Mouse (Mus musculus): ENCODE data around the gene Crim1. TPM values are rescaled to one million over a fixed set of nuclear protein-coding genes. Genes with fewer than 3 reads are reported as not detected.

Crim1 gene
- polyA plus RNA-seq, 1 experiment from 2014 or later: 11.9 TPM

DNA sequence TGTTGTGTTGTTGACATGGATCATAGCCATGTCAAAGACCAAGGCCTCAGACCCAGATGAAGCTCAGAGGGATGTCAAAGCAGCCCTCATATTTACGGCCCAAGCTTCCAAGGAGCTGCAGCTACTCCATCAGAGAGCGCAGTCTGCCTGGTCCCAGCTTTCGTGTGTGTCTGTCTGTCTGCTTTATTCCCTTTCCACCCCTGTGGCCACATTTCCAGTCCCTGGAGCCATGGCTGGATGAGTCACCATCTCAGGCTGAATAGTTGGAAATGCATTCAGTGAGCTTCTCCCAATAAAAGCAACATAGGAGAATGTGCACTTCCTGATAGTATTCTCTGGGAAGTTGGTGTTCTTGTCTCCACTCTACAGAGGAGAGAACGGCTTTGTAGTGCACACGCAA lies 3.9 kb upstream of the Crim1 start:
- Histone ChIP-seq H3K9me3 (ENCODE audit: control insufficient read depth, low read length) (no peaks in the 10 kb centered on the region), H3K27ac (replicated peaks; ENCODE audit: low read depth, low read length) (no peak overlapping the region), H3K4me1 (ENCODE audit: control insufficient read depth, insufficient read depth, low read length) (no peaks in the 10 kb centered on the region), H3K27me3 (ENCODE audit: control insufficient read depth, insufficient read depth, low read length) (no peaks in the 10 kb centered on the region), H3K4me2 (ENCODE audit: low read length) (no peak overlapping the region), H3K9ac (replicated peaks; ENCODE audit: low read length) (no peak overlapping the region), H3K4me3 (replicated peaks; ENCODE audit: low read depth, low read length) (no peak overlapping the region), H3K36me3 (ENCODE audit: control insufficient read depth, insufficient read depth, low read length) (no peaks in the 10 kb centered on the region)
- no peak for DNase-seq
- 87% methylated on average over 5 of the region's 5 CpGs for WGBS
- no peak for ATAC-seq (ENCODE audit: low FRiP score, low TSS enrichment)

DNA sequence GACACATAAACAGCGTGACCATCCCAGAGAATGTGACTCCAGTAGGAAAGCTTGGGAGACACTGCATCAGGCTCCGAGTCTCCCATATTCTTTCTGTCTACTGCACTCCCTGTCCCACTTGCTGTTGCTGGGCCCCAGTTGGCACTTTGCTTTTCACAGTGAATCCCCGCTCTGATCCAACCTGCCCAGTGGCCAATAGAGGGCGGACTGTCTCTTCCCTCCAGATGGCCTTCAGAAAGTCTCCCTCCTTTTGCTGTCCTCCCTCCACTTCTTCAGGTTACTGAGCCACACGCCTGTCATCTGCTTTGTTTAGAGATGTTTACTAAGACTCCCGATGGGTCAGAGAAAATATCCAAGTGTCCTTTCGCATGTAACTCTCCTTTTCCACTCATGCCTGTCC lies 2.9 kb upstream of the Crim1 start:
- H3K9ac ChIP-seq (replicated peaks; ENCODE audit: low read length): no peak overlapping the region
- H3K4me3 ChIP-seq (replicated peaks; ENCODE audit: low read depth, low read length): no peak overlapping the region
- H3K27ac ChIP-seq (replicated peaks; ENCODE audit: low read depth, low read length): no peak overlapping the region
- no peak for ATAC-seq (ENCODE audit: low FRiP score, low TSS enrichment)
- H3K4me1 ChIP-seq (ENCODE audit: control insufficient read depth, insufficient read depth, low read length): peaks cover 5% of the 10 kb centered on the region
- H3K9me3 ChIP-seq (ENCODE audit: control insufficient read depth, low read length): no peaks in the 10 kb centered on the region
- H3K4me2 ChIP-seq (ENCODE audit: low read length): no peak overlapping the region
- no peaks in the 10 kb centered on the region for H3K27me3 ChIP-seq (ENCODE audit: control insufficient read depth, insufficient read depth, low read length)
- H3K36me3 ChIP-seq (ENCODE audit: control insufficient read depth, insufficient read depth, low read length): no peaks in the 10 kb centered on the region
- peak; percentile 74 for DNase-seq
- 24% methylated on average over 7 of the region's 7 CpGs for WGBS

DNA sequence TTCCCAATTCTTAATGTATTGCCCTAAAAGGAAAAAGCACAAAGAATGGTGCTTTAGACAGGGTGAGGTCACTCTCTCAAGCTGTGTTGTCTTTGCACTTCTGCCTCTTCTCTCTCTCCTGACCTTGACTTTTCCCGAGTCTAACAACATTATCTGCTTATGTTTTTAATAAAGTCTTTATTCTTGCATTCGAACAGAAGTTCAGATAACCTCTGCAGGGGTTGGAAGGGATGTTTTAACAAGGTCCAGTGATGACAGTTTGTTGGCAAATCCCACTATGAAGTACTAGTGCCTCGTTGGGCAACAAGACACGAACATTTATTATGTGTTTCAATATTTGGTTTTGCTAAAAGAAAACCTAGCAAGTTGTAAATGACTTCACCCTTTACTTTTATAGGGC lies 1.9 kb upstream of the Crim1 start:
- no peak overlapping the region for H3K4me3 ChIP-seq (replicated peaks; ENCODE audit: low read depth, low read length)
- no peak overlapping the region for H3K4me2 ChIP-seq (ENCODE audit: low read length)
- no peak overlapping the region for H3K27ac ChIP-seq (replicated peaks; ENCODE audit: low read depth, low read length)
- no peaks in the 10 kb centered on the region for H3K9me3 ChIP-seq (ENCODE audit: control insufficient read depth, low read length)
- no peaks in the 10 kb centered on the region for H3K36me3 ChIP-seq (ENCODE audit: control insufficient read depth, insufficient read depth, low read length)
- no peaks in the 10 kb centered on the region for H3K27me3 ChIP-seq (ENCODE audit: control insufficient read depth, insufficient read depth, low read length)
- DNase-seq (no peak), ATAC-seq (ENCODE audit: low FRiP score, low TSS enrichment) (no peak)
- 74% methylated on average over 4 of the region's 4 CpGs for WGBS
- H3K4me1 ChIP-seq (ENCODE audit: control insufficient read depth, insufficient read depth, low read length): peaks cover 14% of the 10 kb centered on the region
- no peak overlapping the region for H3K9ac ChIP-seq (replicated peaks; ENCODE audit: low read length)

DNA sequence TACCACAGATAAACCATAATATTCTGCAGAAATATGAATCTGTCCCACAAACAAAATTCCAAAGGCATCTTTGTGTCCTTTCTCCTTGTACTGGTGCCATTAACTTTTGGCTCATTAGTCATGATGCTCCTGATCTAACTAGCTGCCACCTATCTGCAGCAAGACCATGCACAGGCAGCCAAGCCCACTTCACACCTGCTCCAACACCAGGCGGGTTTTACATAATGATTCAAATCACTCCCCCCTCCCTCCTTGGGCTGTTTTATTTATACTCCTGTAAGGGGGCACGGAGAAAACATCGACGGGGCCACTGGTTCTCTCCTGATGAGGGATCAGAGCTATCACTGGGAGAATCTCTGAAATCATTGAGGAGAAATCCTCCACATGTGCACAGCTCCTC lies 1.2 kb upstream of the Crim1 start:
- Histone ChIP-seq H3K9ac (replicated peaks; ENCODE audit: low read length) (peak overlapping the region; percentile 73; the same call in 1 of the 2 replicates), H3K4me2 (ENCODE audit: low read length) (peak overlapping the region; percentile 98), H3K27me3 (ENCODE audit: control insufficient read depth, insufficient read depth, low read length) (no peaks in the 10 kb centered on the region), H3K4me3 (replicated peaks; ENCODE audit: low read depth, low read length) (peak overlapping the region; percentile 74), H3K4me1 (ENCODE audit: control insufficient read depth, insufficient read depth, low read length) (peaks cover 18% of the 10 kb centered on the region), H3K27ac (replicated peaks; ENCODE audit: low read depth, low read length) (peak overlapping the region; percentile 91; the same call in 1 of the 2 replicates), H3K36me3 (ENCODE audit: control insufficient read depth, insufficient read depth, low read length) (no peaks in the 10 kb centered on the region), H3K9me3 (ENCODE audit: control insufficient read depth, low read length) (no peaks in the 10 kb centered on the region)
- ATAC-seq (ENCODE audit: low FRiP score, low TSS enrichment): no peak
- DNase-seq: peak; percentile 37
- WGBS: 12% methylated on average over 4 of the region's 4 CpGs

DNA sequence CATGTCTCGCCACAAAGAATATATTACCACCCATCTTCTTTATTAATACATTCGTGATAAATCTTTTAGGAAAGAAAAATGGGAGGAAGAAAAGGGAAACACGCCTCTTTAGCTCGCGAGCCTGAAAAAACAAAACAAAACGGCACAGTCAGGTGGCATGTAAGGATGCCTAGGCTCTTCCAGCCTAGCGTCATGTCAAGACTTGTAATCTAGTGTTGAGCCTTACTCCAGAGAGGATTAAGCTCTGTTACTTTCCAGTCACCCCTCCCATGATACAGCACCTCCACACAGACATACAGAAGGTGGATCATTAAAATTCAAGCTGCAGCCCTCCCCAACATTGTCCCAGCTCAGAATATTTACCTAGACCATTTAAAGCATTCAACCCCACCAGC lies 820 bp upstream of the Crim1 start:
- Histone ChIP-seq H3K9ac (replicated peaks; ENCODE audit: low read length) (peak overlapping the region; percentile 73), H3K9me3 (ENCODE audit: control insufficient read depth, low read length) (no peaks in the 10 kb centered on the region), H3K36me3 (ENCODE audit: control insufficient read depth, insufficient read depth, low read length) (no peaks in the 10 kb centered on the region), H3K27me3 (ENCODE audit: control insufficient read depth, insufficient read depth, low read length) (no peaks in the 10 kb centered on the region), H3K4me3 (replicated peaks; ENCODE audit: low read depth, low read length) (peak overlapping the region; percentile 74), H3K27ac (replicated peaks; ENCODE audit: low read depth, low read length) (peak overlapping the region; percentile 91), H3K4me2 (ENCODE audit: low read length) (peak overlapping the region; percentile 98), H3K4me1 (ENCODE audit: control insufficient read depth, insufficient read depth, low read length) (peaks cover 21% of the 10 kb centered on the region)
- no peak for ATAC-seq (ENCODE audit: low FRiP score, low TSS enrichment)
- DNase-seq: peak; percentile 56
- 2% methylated on average over 7 of the region's 7 CpGs for WGBS

DNA sequence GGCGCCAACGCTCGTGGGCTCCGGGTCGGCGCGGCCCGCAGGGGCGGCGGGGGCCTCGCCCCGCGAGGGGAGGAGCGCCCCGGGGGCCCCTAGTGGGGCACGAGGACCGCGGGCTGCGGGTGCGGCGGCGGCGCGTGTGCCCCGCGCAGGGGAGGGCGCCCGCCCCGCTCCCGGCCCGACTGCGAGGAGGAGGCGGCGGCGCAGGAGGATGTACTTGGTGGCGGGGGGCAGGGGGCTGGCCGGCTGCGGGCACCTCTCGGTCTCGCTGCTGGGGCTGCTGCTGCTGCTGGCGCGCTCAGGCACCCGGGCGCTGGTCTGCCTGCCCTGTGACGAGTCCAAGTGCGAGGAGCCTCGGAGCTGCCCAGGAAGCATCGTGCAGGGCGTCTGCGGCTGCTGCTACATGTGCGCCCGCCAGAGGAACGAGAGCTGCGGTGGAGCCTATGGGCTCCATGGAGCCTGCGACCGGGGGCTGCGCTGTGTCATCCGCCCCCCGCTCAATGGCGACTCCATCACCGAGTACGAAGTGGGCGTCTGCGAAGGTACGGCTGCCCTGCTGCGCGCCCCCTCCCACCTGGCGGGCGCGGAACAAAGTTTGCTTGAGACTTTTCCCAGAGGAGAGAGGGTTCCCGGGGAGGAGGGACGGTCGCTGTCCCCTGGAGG lies 643 bp downstream of the Crim1 start:
- Histone ChIP-seq H3K9me3 (ENCODE audit: control insufficient read depth, low read length) (no peaks in the 10 kb centered on the region), H3K27me3 (ENCODE audit: control insufficient read depth, insufficient read depth, low read length) (no peaks in the 10 kb centered on the region), H3K4me2 (ENCODE audit: low read length) (peak overlapping the region; percentile 98), H3K27ac (replicated peaks; ENCODE audit: low read depth, low read length) (peak overlapping the region; percentile 91), H3K4me1 (ENCODE audit: control insufficient read depth, insufficient read depth, low read length) (peaks cover 21% of the 10 kb centered on the region), H3K9ac (replicated peaks; ENCODE audit: low read length) (peak overlapping the region; percentile 73), H3K4me3 (replicated peaks; ENCODE audit: low read depth, low read length) (peak overlapping the region; percentile 74), H3K36me3 (ENCODE audit: control insufficient read depth, insufficient read depth, low read length) (no peaks in the 10 kb centered on the region)
- under 1% methylated on average over 68 of the region's 73 CpGs for WGBS
- ATAC-seq (ENCODE audit: low FRiP score, low TSS enrichment) (peak; percentile 57), DNase-seq (peak; percentile 79)

DNA sequence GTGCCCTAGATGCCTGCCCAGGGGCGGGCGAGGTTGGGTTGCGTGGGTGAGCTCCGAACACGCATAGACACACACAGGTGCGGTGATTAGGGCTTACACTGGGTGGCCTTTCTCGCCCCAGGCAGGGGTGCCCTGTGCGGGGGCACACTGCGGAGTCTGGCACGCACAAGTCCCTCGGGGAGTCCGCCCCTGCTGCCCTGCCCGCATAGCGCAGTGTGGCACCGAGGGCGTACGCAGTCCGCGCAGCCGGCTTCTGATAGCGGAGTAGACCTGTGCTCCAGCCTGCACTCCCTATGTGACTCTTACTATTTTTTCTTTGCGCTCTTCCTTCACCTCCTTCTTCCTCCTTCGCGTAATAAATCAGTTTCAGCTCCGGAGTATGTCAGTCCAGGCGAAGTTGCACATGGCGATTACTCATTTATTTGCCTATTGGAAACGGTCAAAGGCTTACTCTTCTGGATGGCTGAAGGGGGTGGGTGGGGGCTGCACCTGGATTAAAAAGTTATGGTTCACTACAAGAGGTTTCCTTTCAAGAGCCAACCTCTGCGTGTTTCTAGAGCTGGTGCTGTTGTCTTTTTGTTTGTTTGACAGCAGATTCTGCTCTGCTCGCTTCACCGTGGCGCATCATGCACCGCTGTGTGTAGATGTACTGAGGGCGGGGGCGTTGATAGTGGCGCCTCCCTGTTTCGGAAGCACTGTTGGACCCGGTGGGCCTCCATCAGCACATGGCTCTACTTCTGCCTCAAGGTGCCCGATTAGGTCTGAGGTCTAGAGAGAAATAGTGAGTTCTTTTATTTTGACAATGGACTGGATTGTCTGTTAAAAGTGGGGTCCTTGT lies 1.4 kb downstream of the Crim1 start:
- peaks cover 24% of the 10 kb centered on the region for H3K4me1 ChIP-seq (ENCODE audit: control insufficient read depth, insufficient read depth, low read length)
- peak overlapping the region; percentile 74 for H3K4me3 ChIP-seq (replicated peaks; ENCODE audit: low read depth, low read length)
- ATAC-seq (ENCODE audit: low FRiP score, low TSS enrichment) (peak; percentile 29), DNase-seq (peak; percentile 73)
- H3K9ac ChIP-seq (replicated peaks; ENCODE audit: low read length): peak overlapping the region; percentile 73
- peak overlapping the region; percentile 91 for H3K27ac ChIP-seq (replicated peaks; ENCODE audit: low read depth, low read length)
- H3K9me3 ChIP-seq (ENCODE audit: control insufficient read depth, low read length): no peaks in the 10 kb centered on the region
- H3K27me3 ChIP-seq (ENCODE audit: control insufficient read depth, insufficient read depth, low read length): no peaks in the 10 kb centered on the region
- under 1% methylated on average over 39 of the region's 39 CpGs for WGBS
- H3K4me2 ChIP-seq (ENCODE audit: low read length): peak overlapping the region; percentile 98
- no peaks in the 10 kb centered on the region for H3K36me3 ChIP-seq (ENCODE audit: control insufficient read depth, insufficient read depth, low read length)

DNA sequence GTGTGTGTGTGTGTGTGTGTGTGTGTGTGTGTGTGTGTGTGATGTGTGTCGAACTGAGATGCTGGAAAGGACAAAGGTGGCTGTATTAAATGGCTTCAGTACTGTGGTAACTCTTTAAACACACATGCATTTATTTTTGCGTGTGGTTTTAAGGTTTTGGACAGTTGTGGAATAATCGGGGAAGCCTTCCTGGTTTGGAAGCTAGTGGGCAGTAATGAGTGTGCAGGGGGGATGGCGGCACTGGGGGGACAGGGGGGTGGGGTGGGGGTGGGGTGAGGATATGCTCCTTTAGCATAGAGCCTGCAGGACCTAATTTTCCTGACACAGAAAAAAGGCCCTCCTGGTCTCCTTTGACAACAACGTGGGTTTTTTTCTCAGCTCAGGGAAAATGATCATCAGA lies 2.2 kb downstream of the Crim1 start:
- DNase-seq (peak; percentile 38), ATAC-seq (ENCODE audit: low FRiP score, low TSS enrichment) (no peak)
- no peaks in the 10 kb centered on the region for H3K36me3 ChIP-seq (ENCODE audit: control insufficient read depth, insufficient read depth, low read length)
- WGBS: 7% methylated on average over 5 of the region's 5 CpGs
- H3K4me1 ChIP-seq (ENCODE audit: control insufficient read depth, insufficient read depth, low read length): peaks cover 27% of the 10 kb centered on the region
- H3K9ac ChIP-seq (replicated peaks; ENCODE audit: low read length): peak overlapping the region; percentile 73
- no peaks in the 10 kb centered on the region for H3K27me3 ChIP-seq (ENCODE audit: control insufficient read depth, insufficient read depth, low read length)
- H3K9me3 ChIP-seq (ENCODE audit: control insufficient read depth, low read length): no peaks in the 10 kb centered on the region
- peak overlapping the region; percentile 98 for H3K4me2 ChIP-seq (ENCODE audit: low read length)
- peak overlapping the region; percentile 74 for H3K4me3 ChIP-seq (replicated peaks; ENCODE audit: low read depth, low read length)
- H3K27ac ChIP-seq (replicated peaks; ENCODE audit: low read depth, low read length): no peak overlapping the region

Data from midbrain, embryonic 14.5 days (tissue).